Mouse (Mus musculus) kidney, postnatal 4 days (tissue): Measurements from ENCODE around the gene Phf3.
"Not testable (repeated sequence)": the region's sequence is repeated elsewhere in the genome, so short reads cannot be mapped to it uniquely, and the experiment has no call there.

Source experiments
- DNase-seq, 2 experiments: peaks; one replicate each; pipeline ENCODE4 v3.0.0; 2021; ENCODE audit warnings: mixed read lengths in 2 of 2

The Phf3 gene

GRCm38 (mm10) chr1:30873541-30874260 lies at the start of gene Phf3:
Gene Phf3 (minus strand): TSS chr1:30873921.
- peak; percentile 92 to 95 for DNase-seq

- DNase-seq, result no peak
These were observed 48.5 kb upstream of the Phf3 start for GRCm38 (mm10) chr1:30922237-30922636.

GRCm38 (mm10) chr1:30921252-30921651 lies 47.5 kb upstream of the Phf3 start:
- no peak for DNase-seq

GRCm38 (mm10) chr1:30920620-30921177 lies 47.0 kb upstream of the Phf3 start:
- peak in 1 of 2 experiments; percentile 15 for DNase-seq

- no peak for DNase-seq
These were observed 36.5 kb upstream of the Phf3 start for GRCm38 (mm10) chr1:30910172-30910571.

GRCm38 (mm10) chr1:30908797-30909196 lies 35.1 kb upstream of the Phf3 start:
- DNase-seq, result no peak

GRCm38 (mm10) chr1:30903480-30904218 lies 29.9 kb upstream of the Phf3 start:
- no peak for DNase-seq

- DNase-seq, result no peak
These were observed 25.0 kb upstream of the Phf3 start for GRCm38 (mm10) chr1:30898691-30899090.

GRCm38 (mm10) chr1:30895366-30895765 lies 21.6 kb upstream of the Phf3 start:
- DNase-seq, result not testable (repeated sequence)

- DNase-seq, result not testable (repeated sequence)
These were observed 10.1 kb upstream of the Phf3 start for GRCm38 (mm10) chr1:30883806-30884205.

GRCm38 (mm10) chr1:30875746-30876145 lies 2.0 kb upstream of the Phf3 start:
- DNase-seq, result no peak

- no peak for DNase-seq
These were observed 775 bp upstream of the Phf3 start for GRCm38 (mm10) chr1:30874261-30875131.

GRCm38 (mm10) chr1:30872836-30873540 lies 733 bp downstream of the Phf3 start:
- no peak for DNase-seq

- DNase-seq, result no peak
These were observed 5.9 kb downstream of the Phf3 start for GRCm38 (mm10) chr1:30867786-30868185.

- no peak for DNase-seq
These were observed 21.2 kb downstream of the Phf3 start for GRCm38 (mm10) chr1:30852518-30852917.

GRCm38 (mm10) chr1:30851920-30852319 lies 21.8 kb downstream of the Phf3 start:
- DNase-seq, result no peak

GRCm38 (mm10) chr1:30850906-30851305 lies 22.8 kb downstream of the Phf3 start:
- DNase-seq, result no peak

GRCm38 (mm10) chr1:30849955-30850354 lies 23.8 kb downstream of the Phf3 start:
- DNase-seq, result no peak

- no peak for DNase-seq
These were observed 26.0 kb downstream of the Phf3 start for GRCm38 (mm10) chr1:30847706-30848105.

- DNase-seq, result no peak
These were observed 34.1 kb downstream of the Phf3 start for GRCm38 (mm10) chr1:30839662-30840061.

- DNase-seq, result no peak
These were observed 38.2 kb downstream of the Phf3 start for GRCm38 (mm10) chr1:30835512-30835911.

GRCm38 (mm10) chr1:30832778-30833177 lies 40.9 kb downstream of the Phf3 start:
- DNase-seq, result no peak
